Mouse (Mus musculus) hindbrain, embryonic 13.5 days (tissue): ENCODE results near the gene Cdkn1c. TPM values are rescaled to one million over a fixed set of nuclear protein-coding genes. Genes with fewer than 3 reads are reported as not detected.

Experiments
- ATAC-seq: fragments of 200-750 bp; cut with Nextera tagmentation; 2 replicates; pipeline ENCODE4 v1.8.0; 2017; ENCODE audit warnings: moderate TSS enrichment; ENCODE audit not compliant: low FRiP score
- H3K27ac ChIP-seq: fragments of 300-500 bp; sonication (generic); 2 replicates; pipeline ENCODE4 v1.5.1; 2015; ENCODE audit warnings: inconsistent platforms, mild to moderate bottlenecking, moderate library complexity
- H3K27me3 ChIP-seq: fragments of 300-500 bp; sonication (generic); 2 replicates; pipeline ENCODE4 v1.6.1; 2015; ENCODE audit warnings: mild to moderate bottlenecking, inconsistent platforms
- H3K36me3 ChIP-seq: fragments of 300-500 bp; sonication (generic); 2 replicates; pipeline ENCODE4 v1.6.1; 2015; ENCODE audit warnings: mild to moderate bottlenecking, inconsistent platforms
- H3K4me1 ChIP-seq: fragments of 300-500 bp; sonication (generic); replicated peaks from 2 replicates; pipeline ENCODE4 v1.6.1; 2015; ENCODE audit warnings: inconsistent platforms
- H3K4me2 ChIP-seq: fragments of 300-500 bp; sonication (generic); 2 replicates; pipeline ENCODE4 v1.6.1; 2015; ENCODE audit warnings: inconsistent platforms, mild to moderate bottlenecking, moderate library complexity
- H3K4me3 ChIP-seq: fragments of 300-500 bp; sonication (generic); 2 replicates; pipeline ENCODE4 v1.5.1; 2015; ENCODE audit warnings: mild to moderate bottlenecking, inconsistent platforms
- H3K9ac ChIP-seq: fragments of 300-500 bp; sonication (generic); 2 replicates; pipeline ENCODE4 v1.6.1; 2015; ENCODE audit warnings: mild to moderate bottlenecking, inconsistent platforms
- H3K9me3 ChIP-seq: fragments of 300-500 bp; sonication (generic); 2 replicates; pipeline ENCODE4 v1.6.1; 2016; ENCODE audit warnings: inconsistent platforms
- WGBS: fragments of 180-500 bp; shearing (Covaris S2); methylation state at CpG from one replicate; pipeline ENCODE4 v1.1.7; 2015; 5-methylcytosine and 5-hydroxymethylcytosine counted together
- polyA plus RNA-seq: library from polyadenylated mRNA; unstranded; fragments of >200 nt; fragmentation: Nextera tagmentation; extraction: Ambion mirVana; gene quantifications from 2 replicates; pipeline ENCODE4 v1.2.1, GENCODE M21; 2015

Gene Cdkn1c
- polyA plus RNA-seq, 1 experiment from 2014 or later: 359 TPM

DNA sequence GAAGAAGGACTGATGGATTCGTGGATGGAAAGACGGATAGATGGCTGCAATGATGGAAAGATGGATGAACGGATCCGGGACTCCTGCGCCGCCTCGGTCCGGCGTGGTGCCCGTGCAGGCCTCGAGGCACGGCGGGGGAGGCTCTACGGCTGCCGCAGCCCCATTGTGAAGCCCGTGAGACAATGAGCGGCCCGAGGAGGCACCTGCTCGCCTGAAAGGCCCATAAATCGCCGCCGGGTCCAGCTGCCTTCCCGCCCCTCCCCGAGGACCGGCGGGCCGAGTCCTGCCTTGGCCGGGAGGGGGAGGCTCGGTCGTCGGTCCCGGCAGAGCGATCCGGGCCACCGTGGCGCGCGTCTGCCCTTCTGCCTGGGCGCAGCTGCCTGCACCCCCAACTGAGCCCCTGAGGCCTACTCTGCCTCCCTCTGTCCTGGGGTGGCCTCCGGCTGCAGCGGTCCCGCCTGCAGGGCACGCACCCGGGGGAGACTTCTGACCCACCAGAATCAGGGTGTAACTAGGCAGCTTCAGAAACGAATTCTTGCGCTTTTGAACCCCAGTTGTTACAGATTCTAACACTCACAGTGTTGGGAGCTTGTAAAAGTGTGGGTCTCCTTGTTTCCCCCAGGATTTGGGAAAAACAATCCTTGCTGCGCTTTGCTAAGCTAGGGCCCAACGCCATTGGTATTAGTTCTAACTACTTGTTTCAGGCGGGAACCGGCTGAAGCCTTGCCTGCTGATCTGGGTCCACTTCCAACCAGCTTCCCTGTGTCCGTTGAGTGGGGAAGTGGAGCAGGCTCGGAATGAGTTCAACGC, 15.0 kb downstream of the Cdkn1c start:
- Histone ChIP-seq H3K4me2 (peak overlapping the region; percentile 61), H3K4me1 (peaks cover 40% of the 10 kb centered on the region), H3K4me3 (peak overlapping the region; percentile 34), H3K27ac (peak overlapping the region; percentile 85), H3K9me3 (no peaks in the 10 kb centered on the region), H3K9ac (peak overlapping the region; percentile 74), H3K27me3 (peaks cover 39% of the 10 kb centered on the region), H3K36me3 (no peaks in the 10 kb centered on the region)
- peak; percentile 41; the same call in 1 of the 2 replicates for ATAC-seq
- 4% methylated on average over 52 of the region's 53 CpGs for WGBS

DNA sequence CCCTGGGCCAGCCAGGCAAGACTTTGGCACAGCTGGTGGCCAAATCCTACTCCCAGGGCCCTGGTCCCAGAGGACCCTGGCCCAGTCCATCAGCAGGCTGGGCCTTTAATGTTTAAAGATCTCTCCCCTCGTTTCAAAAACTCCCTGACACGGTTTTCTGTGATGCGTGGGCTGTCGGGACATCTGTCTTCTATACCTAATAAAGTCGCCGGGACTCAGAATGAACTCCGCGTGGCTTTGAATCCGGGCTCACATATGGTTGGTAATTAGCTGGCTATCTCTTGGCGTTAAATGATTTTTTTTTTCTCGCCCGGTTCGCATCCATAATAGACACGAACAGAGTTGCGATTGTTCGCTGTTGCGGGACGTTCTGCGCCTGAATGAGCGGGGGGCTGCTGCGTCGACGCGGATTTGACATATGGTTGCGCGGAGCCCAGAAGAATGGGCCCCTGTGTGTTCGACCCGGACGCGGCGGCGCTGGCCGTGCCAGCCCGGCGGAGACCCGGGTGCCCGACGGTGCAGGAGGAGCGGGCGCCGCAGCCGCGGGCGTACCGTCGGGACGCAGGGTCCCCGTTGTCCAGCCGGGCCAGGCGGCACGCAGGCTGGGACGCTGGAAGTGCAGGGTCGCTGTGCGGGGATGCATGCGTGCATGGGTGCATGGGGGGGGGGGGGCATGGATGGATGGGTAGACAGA, 15.7 kb downstream of the Cdkn1c start:
- H3K27me3 ChIP-seq: peaks cover 42% of the 10 kb centered on the region
- peaks cover 40% of the 10 kb centered on the region for H3K4me1 ChIP-seq
- H3K27ac ChIP-seq: peak overlapping the region; percentile 85
- peak; percentile 55 for ATAC-seq
- H3K4me3 ChIP-seq: peak overlapping the region; percentile 34
- peak overlapping the region; percentile 74 for H3K9ac ChIP-seq
- H3K9me3 ChIP-seq: no peaks in the 10 kb centered on the region
- H3K4me2 ChIP-seq: peak overlapping the region; percentile 61
- under 1% methylated on average over 55 of the region's 55 CpGs for WGBS
- H3K36me3 ChIP-seq: no peaks in the 10 kb centered on the region

DNA sequence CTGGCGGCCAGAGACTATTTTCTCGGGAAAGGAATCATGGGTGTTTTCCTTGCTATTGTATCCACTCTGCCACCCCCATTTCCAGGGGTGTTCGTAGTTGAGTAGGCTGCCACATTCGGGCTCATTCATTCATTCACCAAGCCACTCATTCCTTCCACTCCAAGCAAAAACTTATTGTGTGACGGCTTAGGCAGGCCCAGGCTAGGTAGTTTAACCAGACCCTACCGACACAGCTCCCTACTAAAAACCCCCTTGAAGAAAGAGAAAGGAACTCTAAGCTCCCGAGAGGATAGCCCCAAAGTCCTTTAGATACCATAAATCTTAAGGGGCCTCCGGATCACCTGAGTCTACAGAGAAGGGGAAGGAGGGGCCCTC, 16.3 kb downstream of the Cdkn1c start:
- peak overlapping the region; percentile 61 for H3K4me2 ChIP-seq
- peak overlapping the region; percentile 34; the same call in 1 of the 2 replicates for H3K4me3 ChIP-seq
- no peaks in the 10 kb centered on the region for H3K9me3 ChIP-seq
- 28% methylated on average over 8 of the region's 8 CpGs for WGBS
- peak overlapping the region; percentile 85 for H3K27ac ChIP-seq
- no peaks in the 10 kb centered on the region for H3K36me3 ChIP-seq
- peaks cover 40% of the 10 kb centered on the region for H3K4me1 ChIP-seq
- H3K9ac ChIP-seq: no peak overlapping the region
- H3K27me3 ChIP-seq: peaks cover 45% of the 10 kb centered on the region
- ATAC-seq: no peak

DNA sequence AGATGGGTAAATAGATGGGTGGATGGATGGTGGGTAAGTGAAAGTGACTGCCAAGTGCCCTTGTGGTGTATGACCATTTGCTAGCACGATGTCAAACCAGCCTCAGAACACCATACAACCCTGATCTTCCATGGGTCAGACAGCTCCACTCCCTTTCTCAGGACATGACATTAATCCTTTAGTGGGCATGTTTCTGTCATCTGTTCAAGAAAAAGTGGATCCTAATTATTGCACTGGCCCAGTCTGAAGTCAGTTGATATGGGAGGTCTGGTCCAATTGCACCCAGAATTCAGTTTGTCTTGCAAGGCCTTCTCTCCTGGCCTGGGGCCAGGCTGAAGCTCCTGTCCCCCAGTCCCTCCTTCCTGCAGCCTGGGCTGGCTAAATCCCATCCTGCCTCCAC, 21.9 kb downstream of the Cdkn1c start:
- Histone ChIP-seq H3K9ac (no peak overlapping the region), H3K4me2 (peak overlapping the region; percentile 80), H3K4me3 (no peak overlapping the region), H3K4me1 (peaks cover 36% of the 10 kb centered on the region), H3K36me3 (no peaks in the 10 kb centered on the region), H3K27ac (no peak overlapping the region), H3K9me3 (no peaks in the 10 kb centered on the region), H3K27me3 (peaks cover 38% of the 10 kb centered on the region)
- no peak for ATAC-seq
- WGBS: 65% methylated on average over 1 of the region's 1 CpGs

DNA sequence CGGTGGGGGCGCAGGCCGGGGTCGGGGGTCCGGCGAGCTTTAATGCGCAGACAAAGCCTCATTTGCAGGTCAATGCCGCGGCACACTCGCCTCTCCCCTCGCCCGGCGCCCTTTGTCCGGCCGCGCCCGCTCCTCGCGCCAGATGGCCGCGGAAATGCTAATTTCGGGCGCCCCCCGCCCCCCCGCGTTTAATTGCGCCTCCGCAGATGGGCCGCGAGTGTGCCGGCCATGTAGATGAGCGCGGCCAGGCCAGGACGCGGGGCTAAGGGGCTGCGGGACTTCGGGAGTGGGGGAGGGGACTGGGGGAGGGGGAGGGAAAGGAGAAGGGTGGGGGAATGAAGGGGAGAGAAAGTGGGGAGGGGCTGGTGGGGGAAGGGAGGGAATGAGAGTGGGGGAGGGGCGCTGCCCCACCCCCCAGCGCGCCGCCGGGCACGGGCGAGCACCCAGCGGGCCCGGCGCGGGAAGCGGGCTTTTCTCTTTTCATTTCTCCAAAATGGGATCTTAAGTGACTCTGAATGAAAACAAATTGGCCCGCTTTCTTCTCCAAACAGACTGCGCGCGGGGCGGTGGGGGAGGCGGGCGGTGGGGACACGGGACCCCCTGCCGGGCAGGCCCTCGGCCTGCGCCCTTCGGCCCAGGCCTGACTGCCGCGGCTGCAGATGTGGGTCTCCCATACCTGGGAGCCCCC, 22.8 kb downstream of the Cdkn1c start:
- WGBS: under 1% methylated on average over 47 of the region's 63 CpGs
- Histone ChIP-seq H3K4me2 (peak overlapping the region; percentile 80), H3K36me3 (no peaks in the 10 kb centered on the region), H3K27me3 (peaks cover 43% of the 10 kb centered on the region), H3K9me3 (no peaks in the 10 kb centered on the region), H3K4me3 (peak overlapping the region; percentile 44), H3K4me1 (peaks cover 36% of the 10 kb centered on the region), H3K9ac (peak overlapping the region; percentile 80), H3K27ac (peak overlapping the region; percentile 67)
- peak; percentile 68 for ATAC-seq

DNA sequence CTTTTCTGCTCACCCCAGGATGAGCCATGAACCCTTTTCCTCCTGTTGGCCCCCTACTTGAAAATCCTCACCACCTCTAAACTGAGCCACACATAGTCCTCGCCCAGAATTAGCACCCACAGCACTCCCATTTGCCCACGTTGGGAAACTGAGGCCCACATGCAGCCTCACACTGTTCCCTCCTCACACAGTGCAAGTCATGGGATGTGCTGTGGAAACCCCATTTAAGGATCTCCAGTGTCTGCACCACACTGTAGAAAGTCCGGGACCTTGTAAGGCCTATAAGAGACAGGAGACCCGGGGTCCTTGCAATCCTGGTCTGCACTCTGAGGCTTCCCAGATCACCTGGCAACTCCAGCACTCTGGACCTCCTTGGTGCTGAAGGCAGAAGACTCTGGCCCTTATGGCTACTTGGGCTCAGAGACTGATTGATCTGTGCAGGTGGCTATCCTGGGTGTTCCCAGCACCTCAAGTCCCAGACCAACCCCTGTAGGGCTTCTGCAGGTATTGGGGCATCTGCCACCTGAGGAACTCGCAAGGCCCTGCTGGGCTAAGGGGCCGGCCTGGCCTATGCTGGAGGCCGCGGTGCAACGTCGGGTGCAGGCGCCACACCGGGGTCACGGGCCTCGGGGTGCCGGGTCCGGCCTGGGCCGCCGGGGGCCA, 23.5 kb downstream of the Cdkn1c start:
- no peaks in the 10 kb centered on the region for H3K9me3 ChIP-seq
- no peaks in the 10 kb centered on the region for H3K36me3 ChIP-seq
- peak overlapping the region; percentile 80 for H3K4me2 ChIP-seq
- H3K27ac ChIP-seq: peak overlapping the region; percentile 67
- H3K4me1 ChIP-seq: peaks cover 36% of the 10 kb centered on the region
- 15% methylated on average over 18 of the region's 18 CpGs for WGBS
- peaks cover 43% of the 10 kb centered on the region for H3K27me3 ChIP-seq
- peak overlapping the region; percentile 80 for H3K9ac ChIP-seq
- peak overlapping the region; percentile 44 for H3K4me3 ChIP-seq
- ATAC-seq: peak; percentile 64

DNA sequence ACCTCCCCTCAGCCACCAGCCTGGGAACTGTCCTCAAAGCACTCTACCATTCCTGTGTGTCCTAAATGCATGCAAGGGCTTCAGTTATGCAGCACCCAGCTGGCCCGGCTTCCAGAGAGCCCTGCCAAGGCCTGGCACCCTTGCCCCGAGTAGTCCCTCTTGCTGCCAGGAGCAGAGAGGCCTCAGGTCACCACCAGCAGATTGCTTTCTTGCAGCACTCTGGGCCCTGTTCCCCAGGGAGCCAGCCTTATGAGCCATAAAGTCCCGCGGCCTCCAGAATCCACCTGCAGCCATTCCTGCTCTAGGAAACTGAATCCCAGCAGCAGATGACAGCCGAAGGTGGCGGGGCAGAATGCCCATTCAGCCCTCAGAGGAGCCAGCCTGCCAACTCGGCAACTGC, 27.5 kb downstream of the Cdkn1c start:
- no peak overlapping the region for H3K4me3 ChIP-seq
- peaks cover 34% of the 10 kb centered on the region for H3K4me1 ChIP-seq
- no peak overlapping the region for H3K27ac ChIP-seq
- no peak overlapping the region for H3K9ac ChIP-seq
- no peaks in the 10 kb centered on the region for H3K36me3 ChIP-seq
- no peak overlapping the region for H3K4me2 ChIP-seq
- H3K9me3 ChIP-seq: no peaks in the 10 kb centered on the region
- no peak for ATAC-seq
- peaks cover 37% of the 10 kb centered on the region for H3K27me3 ChIP-seq
- 48% methylated on average over 7 of the region's 7 CpGs for WGBS

DNA sequence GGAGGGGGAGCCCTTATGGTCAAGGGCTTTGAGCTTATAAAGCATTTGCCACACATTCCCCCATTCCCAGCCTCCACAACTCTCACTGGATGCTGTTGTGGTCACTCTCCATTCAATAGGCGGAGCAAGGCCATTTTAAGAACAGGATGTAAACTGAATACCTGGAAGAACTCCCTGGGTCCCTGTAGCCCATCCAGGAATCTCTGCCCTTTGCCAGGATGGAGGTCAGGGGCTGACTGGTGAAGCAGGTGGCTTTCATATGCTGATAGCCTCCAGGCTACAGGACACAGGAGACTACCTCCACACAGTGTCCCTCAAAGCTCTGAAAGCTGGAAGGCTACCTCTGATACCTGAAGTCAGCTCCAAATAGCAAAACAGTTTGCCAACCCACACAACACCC, 28.2 kb downstream of the Cdkn1c start:
- WGBS: 93% methylated on average over 1 of the region's 1 CpGs
- Histone ChIP-seq H3K4me1 (peaks cover 35% of the 10 kb centered on the region), H3K36me3 (no peaks in the 10 kb centered on the region), H3K9me3 (no peaks in the 10 kb centered on the region), H3K4me3 (no peak overlapping the region), H3K27me3 (peaks cover 37% of the 10 kb centered on the region), H3K27ac (no peak overlapping the region), H3K9ac (no peak overlapping the region), H3K4me2 (no peak overlapping the region)
- ATAC-seq: no peak

DNA sequence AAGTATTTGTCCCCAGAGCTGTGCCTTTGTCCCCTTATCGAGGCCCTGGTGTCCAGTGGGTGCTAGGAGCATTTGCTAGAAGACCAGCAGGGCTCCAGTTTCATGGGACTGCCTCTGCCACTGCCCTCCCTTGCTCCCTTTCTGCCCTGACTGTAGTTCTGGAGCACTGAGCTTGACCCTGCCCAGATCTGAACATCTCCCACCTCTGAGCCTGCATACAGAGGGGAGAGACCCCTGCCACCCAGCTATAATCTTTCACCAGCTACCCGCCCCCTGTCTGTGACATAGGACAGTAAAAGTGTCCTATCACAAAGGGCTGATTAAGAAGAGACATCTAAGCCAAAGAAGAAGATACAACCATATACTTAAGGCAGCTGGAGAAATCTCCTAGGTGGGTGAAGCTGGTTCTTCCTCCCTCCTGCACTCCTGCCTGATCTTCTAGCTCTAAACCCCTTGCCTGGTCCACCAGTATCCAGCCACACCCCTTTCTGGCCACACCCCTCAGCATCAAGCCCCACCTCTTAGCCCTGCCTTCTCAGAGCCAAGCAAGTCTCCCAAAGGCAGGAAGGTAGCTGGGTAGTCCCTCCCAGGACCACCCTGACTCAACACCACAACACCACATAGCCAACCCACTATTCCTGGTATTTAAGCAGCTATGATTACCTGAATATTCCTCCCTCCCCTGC, 31.9 kb downstream of the Cdkn1c start:
- 32% methylated on average over 2 of the region's 2 CpGs for WGBS
- peak overlapping the region; percentile 62; the same call in 1 of the 2 replicates for H3K27ac ChIP-seq
- 0 out of 2 replicates have a peak, but pooled peaks have one; percentile 5 for ATAC-seq
- no peak overlapping the region for H3K4me3 ChIP-seq
- H3K36me3 ChIP-seq: no peaks in the 10 kb centered on the region
- H3K4me1 ChIP-seq: peaks cover 29% of the 10 kb centered on the region
- H3K4me2 ChIP-seq: no peak overlapping the region
- peaks cover 35% of the 10 kb centered on the region for H3K27me3 ChIP-seq
- H3K9ac ChIP-seq: peak overlapping the region; percentile 19; the same call in 1 of the 2 replicates
- H3K9me3 ChIP-seq: no peaks in the 10 kb centered on the region

DNA sequence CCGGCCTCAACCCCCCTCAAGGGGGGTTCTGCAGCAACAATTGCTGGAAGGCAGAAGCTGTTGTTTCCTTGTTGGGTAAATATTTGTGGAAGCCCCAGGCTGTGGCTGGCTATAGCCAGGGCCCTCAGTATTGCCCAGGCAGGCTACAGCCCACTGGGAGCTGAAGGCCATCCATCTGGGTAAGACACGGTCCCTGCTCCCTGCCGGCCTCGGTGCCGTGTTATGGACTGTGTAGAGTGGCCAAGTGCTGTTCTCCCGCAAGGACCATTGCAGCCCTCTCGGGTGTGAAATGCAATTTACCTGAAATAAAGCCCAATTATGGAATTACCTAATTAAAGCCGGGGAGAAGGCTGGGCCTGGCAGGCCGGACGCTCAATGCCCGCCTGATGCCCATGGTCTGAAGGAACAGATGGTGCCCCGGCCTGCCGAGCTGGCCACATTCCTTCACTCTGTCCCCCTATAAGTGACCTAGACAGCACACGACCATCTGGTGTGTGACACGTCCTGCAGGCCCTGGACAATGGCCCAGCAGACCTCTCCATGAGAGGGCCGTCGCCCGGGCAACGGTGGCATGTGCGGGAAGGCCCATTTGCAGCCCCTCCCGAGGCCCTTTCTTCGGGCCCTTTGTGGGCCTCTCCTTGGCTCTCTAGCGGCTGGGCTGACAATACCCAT, 32.6 kb downstream of the Cdkn1c start:
- H3K4me2 ChIP-seq: no peak overlapping the region

DNA sequence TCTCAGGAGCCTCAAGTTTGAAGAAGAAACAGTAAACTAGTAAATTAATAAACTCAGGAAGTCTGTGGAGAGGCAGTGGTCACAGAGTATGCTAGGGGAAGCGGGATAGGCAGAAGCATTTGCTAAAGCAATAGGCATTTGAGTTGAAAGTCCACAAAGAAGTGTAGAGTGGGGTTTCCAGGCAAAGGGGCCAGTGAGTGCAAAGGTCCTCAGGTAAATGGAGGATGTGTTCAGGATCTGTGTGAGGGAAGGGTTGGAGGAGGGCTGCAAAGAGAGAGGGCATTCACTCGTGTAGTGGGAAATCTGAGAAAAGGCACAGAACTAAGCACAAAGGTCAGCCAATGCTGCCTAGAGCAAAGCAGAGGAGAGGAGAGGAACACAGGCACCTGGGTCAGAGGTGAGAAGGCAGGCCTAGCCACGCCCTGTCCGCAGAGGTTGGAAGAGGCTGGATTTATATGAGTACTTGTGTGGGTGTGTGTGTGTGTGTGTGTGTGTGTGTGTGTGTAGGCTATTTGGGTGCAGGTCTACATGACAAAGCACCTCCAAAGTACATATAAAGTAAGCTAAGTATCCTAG, 41.2 kb downstream of the Cdkn1c start:
- H3K9me3 ChIP-seq: no peaks in the 10 kb centered on the region
- H3K4me2 ChIP-seq: no peak overlapping the region
- H3K27me3 ChIP-seq: no peaks in the 10 kb centered on the region
- H3K27ac ChIP-seq: no peak overlapping the region
- no peak for ATAC-seq
- H3K36me3 ChIP-seq: no peaks in the 10 kb centered on the region
- H3K4me3 ChIP-seq: no peak overlapping the region
- peaks cover 6% of the 10 kb centered on the region; the same call in 1 of the 2 replicates for H3K4me1 ChIP-seq
- no peak overlapping the region for H3K9ac ChIP-seq
- WGBS: 82% methylated on average over 4 of the region's 4 CpGs

More for the DNA sequence above, 32.6 kb downstream of the Cdkn1c start:
- Histone ChIP-seq H3K27ac (peak overlapping the region; percentile 62; the same call in 1 of the 2 replicates), H3K27me3 (peaks cover 30% of the 10 kb centered on the region), H3K9me3 (no peaks in the 10 kb centered on the region), H3K4me1 (peaks cover 23% of the 10 kb centered on the region), H3K4me3 (no peak overlapping the region), H3K9ac (peak overlapping the region; percentile 19; the same call in 1 of the 2 replicates), H3K36me3 (no peaks in the 10 kb centered on the region)
- 9% methylated on average over 23 of the region's 23 CpGs for WGBS
- ATAC-seq: peak; percentile 82
